Mouse (Mus musculus): ENCODE results near the gene Lrrc47. TPM values are rescaled to one million over a fixed set of nuclear protein-coding genes. Genes with fewer than 3 reads are reported as not detected.

The Lrrc47 gene
- total RNA-seq (2014; fragmentation: Nextera tagmentation) = 15.7 and 22.7 TPM in 2 replicates
- 23.5 and 32.4 TPM in 2 replicates for total RNA-seq (2017)

- peak; percentile 88 for ATAC-seq (replicated peaks; ENCODE audit: poor library complexity, severe bottlenecking)
Measured at GRCm38 (mm10) chr4:154011646-154012089, at the start of gene Lrrc47. Gene Lrrc47, plus strand, starts transcription at chr4:154011731.

GRCm38 (mm10) chr4:153962631-153963030 is 48.9 kb upstream of the Lrrc47 start:
- no peak for ATAC-seq (replicated peaks; ENCODE audit: poor library complexity, severe bottlenecking)

DNA sequence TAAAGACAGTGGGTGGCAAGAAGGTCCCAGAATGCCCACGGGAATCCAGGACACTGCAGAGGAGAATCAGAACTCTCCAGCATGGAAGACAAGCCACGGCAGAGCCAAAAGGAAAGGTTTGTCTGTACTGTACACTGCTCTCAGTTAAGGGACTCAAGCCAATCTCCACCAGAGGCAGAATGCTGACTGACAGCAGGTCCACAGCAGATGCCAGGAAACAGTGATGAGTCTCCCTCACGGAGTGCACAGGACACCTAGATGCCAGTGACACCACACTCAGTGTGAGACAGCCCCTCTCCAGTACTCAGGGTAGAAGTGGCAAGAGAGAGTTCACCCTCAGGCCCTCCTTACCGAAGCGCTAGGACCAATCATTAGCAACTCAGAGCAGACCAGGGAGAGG is 44.9 kb upstream of the Lrrc47 start:
- ATAC-seq (replicated peaks; ENCODE audit: poor library complexity, severe bottlenecking) = no peak

GRCm38 (mm10) chr4:153967556-153967955 is 44.0 kb upstream of the Lrrc47 start:
- no peak for ATAC-seq (replicated peaks; ENCODE audit: poor library complexity, severe bottlenecking)

- ATAC-seq (replicated peaks; ENCODE audit: poor library complexity, severe bottlenecking) = no peak
Measured at GRCm38 (mm10) chr4:153968063-153968462, 43.5 kb upstream of the Lrrc47 start.

DNA sequence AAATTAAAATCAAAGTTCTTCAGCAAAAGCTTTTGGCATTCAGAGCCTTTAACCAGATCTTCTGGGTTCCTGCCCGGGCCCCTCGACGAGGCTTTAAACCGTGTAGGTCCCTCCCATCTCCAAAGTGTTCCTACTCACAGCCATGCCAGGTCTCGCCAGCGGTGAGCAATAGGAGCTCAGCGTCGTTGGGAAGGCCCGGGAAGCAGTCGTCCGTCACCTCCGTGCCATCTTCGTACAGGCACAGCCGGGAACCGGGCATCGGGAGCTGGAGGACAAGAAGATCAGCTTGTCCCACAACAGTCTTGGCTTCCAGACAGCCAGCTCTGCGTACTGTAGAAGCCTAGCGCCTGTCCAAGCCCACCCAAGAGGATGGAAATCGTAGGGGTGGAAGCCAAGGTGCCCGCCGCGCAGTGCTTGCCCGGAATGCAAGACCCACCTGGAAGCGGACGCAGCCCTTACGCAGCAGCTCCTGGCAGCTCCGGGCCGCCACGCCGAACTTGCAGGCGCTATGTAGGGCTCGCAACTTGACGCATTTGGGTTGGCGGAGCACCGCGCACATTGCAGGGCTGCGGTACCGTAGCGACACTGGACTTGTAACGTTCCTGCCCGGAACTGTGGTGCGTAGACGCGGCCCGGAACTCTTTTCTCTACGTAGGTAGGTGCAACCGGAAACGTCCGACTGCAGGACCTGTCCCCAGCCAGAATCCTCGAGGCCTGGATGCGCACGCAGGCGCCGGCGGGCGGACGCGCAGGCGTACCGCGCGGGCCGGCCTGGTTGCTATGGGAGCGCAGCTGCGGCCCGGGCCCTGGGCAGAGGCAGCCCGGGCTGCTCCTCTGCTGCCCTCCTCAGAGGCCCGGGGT is 36.9 kb upstream of the Lrrc47 start, which contains the start of the genes Dffb and Cep104:
TSS of gene Dffb (minus strand) at position 696 of the 861 bp plus-strand sequence.
TSS of gene Cep104 (plus strand) at position 764 of the 861 bp plus-strand sequence.
- peak; percentile 89 for ATAC-seq (replicated peaks; ENCODE audit: poor library complexity, severe bottlenecking)

DNA sequence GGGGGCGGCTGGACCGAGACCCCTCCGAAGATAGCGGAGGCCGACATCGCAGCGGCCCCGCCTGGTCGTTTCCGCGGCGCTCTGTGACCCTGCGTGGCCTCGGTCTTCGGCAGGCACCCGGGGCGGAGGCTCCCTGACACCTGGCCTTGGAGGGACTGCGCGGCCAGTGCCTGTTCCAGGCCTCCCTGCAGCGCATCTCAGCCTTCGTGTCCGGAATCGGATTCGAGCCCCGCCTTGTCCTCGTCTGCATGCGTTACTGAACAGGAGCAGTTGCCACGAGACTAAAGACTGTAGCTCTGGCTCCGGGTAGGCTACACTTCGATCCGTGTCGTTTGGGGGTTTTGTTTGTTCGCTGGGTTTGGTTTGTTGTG is 36.3 kb upstream of the Lrrc47 start:
- peak; percentile 38 for ATAC-seq (replicated peaks; ENCODE audit: poor library complexity, severe bottlenecking)

- peak; percentile 53 for ATAC-seq (replicated peaks; ENCODE audit: poor library complexity, severe bottlenecking)
Measured at GRCm38 (mm10) chr4:153975768-153976167, 35.8 kb upstream of the Lrrc47 start.

GRCm38 (mm10) chr4:153979243-153979642 is 32.3 kb upstream of the Lrrc47 start:
- ATAC-seq (replicated peaks; ENCODE audit: poor library complexity, severe bottlenecking) = no peak

DNA sequence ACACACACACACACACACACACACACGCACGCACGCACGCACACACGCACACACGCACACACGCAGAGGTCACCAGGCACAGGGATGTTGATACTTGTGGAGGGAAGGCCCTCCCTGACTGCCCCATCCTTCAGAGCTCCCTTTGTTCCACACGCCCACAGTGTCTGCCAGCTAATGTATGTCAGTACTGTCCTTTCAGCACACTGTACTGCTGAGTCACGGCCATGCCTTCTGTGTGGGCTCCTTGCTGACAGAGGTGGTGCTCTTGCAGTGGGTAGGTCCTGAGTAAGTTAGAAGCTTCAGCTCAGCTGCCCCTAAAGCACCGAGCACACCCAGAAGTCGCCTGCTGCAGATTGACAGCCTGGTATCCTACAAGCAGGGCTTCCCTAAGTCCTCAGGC is 31.1 kb upstream of the Lrrc47 start:
- ATAC-seq (replicated peaks; ENCODE audit: poor library complexity, severe bottlenecking) = no peak

- no peak for ATAC-seq (replicated peaks; ENCODE audit: poor library complexity, severe bottlenecking)
Measured at GRCm38 (mm10) chr4:153992715-153993114, 18.8 kb upstream of the Lrrc47 start.

- no peak for ATAC-seq (replicated peaks; ENCODE audit: poor library complexity, severe bottlenecking)
Measured at GRCm38 (mm10) chr4:153993505-153993904, 18.0 kb upstream of the Lrrc47 start.

DNA sequence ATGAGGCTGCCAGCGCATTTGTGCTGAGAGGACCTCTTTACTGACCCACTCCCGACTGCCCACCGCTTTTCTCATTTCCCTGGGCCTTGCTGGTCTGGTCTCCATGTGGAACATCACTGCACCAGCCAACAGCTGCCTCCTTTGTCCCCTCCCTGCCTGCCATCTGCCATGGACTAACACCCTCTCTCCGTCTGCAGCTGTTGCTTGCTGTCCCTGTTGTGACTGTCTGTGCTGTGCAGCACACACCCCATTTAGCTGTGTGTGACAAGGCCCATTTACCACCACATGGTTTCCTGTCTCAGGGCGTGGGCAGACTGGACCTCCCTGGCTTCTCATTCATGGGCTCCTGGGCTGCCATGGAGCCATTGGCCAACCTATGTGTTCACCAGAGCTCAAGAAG is 6.0 kb upstream of the Lrrc47 start:
- ATAC-seq (replicated peaks; ENCODE audit: poor library complexity, severe bottlenecking) = no peak

- ATAC-seq (replicated peaks; ENCODE audit: poor library complexity, severe bottlenecking) = no peak
Measured at GRCm38 (mm10) chr4:154006264-154006663, 5.3 kb upstream of the Lrrc47 start.

GRCm38 (mm10) chr4:154007759-154008158 is 3.8 kb upstream of the Lrrc47 start:
- ATAC-seq (replicated peaks; ENCODE audit: poor library complexity, severe bottlenecking) = no peak

DNA sequence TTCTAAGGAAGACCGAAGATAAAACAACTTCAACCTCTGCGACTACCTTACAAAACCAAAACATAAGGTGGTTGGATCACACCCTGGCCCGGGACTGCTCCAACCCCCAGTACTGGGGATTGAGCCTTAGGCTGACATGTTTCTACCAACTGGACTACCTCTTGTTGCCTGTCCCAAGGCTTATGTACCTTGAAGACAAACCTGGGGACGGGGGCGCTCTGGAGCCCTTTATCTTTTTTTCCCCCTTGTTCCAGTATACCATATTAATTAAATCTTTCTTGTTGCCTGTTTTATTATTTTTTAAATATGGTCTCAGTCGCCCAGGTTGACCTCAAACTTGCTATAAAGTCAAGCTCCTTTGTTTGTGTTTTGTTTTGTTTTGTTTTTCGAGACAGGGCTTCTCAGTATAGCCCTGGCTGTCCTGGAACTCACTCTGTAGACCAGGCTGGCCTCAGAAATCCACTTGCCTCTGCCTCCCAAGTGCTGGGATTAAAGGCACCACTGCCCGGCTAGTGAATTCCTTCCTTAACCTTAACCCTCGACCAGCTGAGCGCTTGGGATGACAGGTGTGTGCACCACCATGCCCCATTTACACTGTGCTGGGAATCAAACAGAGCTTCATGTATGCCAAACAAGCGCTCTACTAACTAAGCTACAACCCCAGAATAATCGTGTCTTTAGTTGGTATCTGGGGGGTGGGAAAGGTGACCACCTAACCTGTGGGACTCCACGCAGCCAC is 455 bp upstream of the Lrrc47 start:
- ATAC-seq (replicated peaks; ENCODE audit: poor library complexity, severe bottlenecking) = peak; percentile 28

DNA sequence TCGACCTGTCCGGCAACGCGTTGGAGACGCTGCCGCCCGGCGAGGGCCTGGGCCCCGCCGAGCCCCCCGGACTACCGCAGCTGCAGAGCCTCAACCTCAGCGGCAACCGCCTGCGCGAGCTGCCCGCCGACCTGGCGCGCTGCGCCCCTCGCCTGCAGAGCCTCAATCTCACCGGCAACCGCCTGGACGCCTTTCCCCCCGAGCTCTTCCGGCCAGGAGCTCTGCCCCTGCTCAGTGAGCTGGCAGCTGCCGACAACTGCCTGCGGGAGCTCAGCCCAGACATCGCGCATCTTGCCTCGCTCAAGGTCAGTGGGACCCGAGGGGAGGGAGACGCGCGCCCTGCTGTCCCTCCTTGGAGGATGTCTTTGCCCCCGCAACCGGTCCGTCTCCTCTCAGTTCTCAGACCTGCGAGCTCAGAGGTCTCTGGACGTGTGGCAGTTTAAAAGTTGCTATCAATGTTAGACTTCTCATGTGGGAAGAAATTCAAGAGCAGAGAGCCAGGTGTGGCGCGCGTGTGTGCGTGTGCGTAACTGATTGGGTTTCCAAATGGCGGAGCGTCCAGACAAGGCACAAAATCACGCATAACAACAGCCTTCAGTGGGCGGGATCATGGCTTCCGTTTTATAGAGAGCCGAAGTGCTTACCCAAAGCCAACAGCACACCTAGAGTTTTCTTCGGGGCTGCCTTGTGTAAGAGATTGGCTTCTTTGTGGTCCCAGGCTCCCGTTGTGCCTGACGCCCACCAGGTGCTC is 776 bp downstream of the Lrrc47 start:
- ATAC-seq (replicated peaks; ENCODE audit: poor library complexity, severe bottlenecking) = peak; percentile 53

GRCm38 (mm10) chr4:154015476-154015875 is 3.9 kb downstream of the Lrrc47 start:
- no peak for ATAC-seq (replicated peaks; ENCODE audit: poor library complexity, severe bottlenecking)

DNA sequence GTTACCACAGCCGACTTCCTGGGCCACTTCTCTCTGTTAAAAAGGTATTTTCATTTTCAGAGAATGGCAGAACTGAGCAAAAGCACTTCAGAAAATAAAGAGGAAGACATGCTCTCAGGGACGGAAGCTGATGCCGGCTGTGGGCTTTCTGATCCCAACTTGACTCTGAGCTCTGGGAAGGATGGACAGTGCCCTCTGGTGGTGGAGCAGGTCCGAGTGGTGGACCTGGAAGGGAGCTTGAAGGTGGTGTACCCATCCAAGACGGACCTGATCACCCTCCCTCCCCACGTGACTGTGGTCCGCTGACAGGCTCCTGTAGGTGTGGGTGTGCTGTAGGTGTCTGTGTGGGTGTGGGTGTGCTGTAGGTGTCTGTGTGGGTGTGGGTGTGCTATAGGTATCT is 8.0 kb downstream of the Lrrc47 start:
- ATAC-seq (replicated peaks; ENCODE audit: poor library complexity, severe bottlenecking) = peak; percentile 77

GRCm38 (mm10) chr4:154021432-154021831 is 9.9 kb downstream of the Lrrc47 start:
- ATAC-seq (replicated peaks; ENCODE audit: poor library complexity, severe bottlenecking) = no peak
